Comparison of ENCODE assay signal across 8 mouse cellular contexts in genomic region chr2:72980337-72981074, GRCm38 (mm10). TPM values are rescaled to one million over a fixed set of nuclear protein-coding genes. Genes with fewer than 3 reads are reported as not detected.
DNase-seq lines count a peak whose midpoint lies in the region; ATAC-seq and TF ChIP-seq lines count a peak whose summit lies in the region.

Sp3 (minus strand) TSS chr2:72980446.

- TF ChIP-seq EP300 in MEL (IDR thresholded peaks at IDR 0.05; ENCODE audit: low read depth in 1 of 2, low read length in 2 of 2): no peak

- TF ChIP-seq CTCF in MEL (IDR thresholded peaks at IDR 0.05 in 2 of 3, conservative IDR thresholded peaks at IDR 0.05 in 1 of 3; ENCODE audit: control insufficient read depth in 1 of 3, insufficient read depth in 1 of 3, low read depth in 2 of 3, low read length in 3 of 3, poor library complexity in 1 of 3, severe bottlenecking in 1 of 3): no peak
- TF ChIP-seq CTCF in cerebellum, adult 2 months (IDR thresholded peaks at IDR 0.05; ENCODE audit: borderline replicate concordance, insufficient read depth, low read depth, low read length): no peak
- TF ChIP-seq CTCF in forebrain, postnatal 0 days (IDR thresholded peaks at IDR 0.05; ENCODE audit: low read depth): no peak

- H3K9ac ChIP-seq in MEL (ENCODE audit: control insufficient read depth, low read depth, low read length, poor library complexity, severe bottlenecking): peak within 1 kb of the TSS; percentile 100
- peak within 1 kb of the TSS; percentile 100 for H3K9ac ChIP-seq in forebrain, postnatal 0 days
- peak within 1 kb of the TSS; percentile 99 for H3K9ac ChIP-seq in lung, embryonic 15.5 days

- H3K4me1 ChIP-seq in MEL (ENCODE audit: control insufficient read depth in 1 of 2, insufficient read depth in 2 of 2, low read length in 2 of 2): peaks cover 4 to 11% of the 10 kb centered on the region in 2 experiments
- H3K4me1 ChIP-seq in cerebellum, adult 2 months (ENCODE audit: control insufficient read depth, insufficient read depth, low read length): no peaks in the 10 kb centered on the region; the same call in 1 of the 2 replicates
- peaks cover 12% of the 10 kb centered on the region; the same call in 1 of the 2 replicates for H3K4me1 ChIP-seq in forebrain, postnatal 0 days (ENCODE audit: insufficient read depth)
- H3K4me1 ChIP-seq in lung, embryonic 15.5 days: peaks cover 23% of the 10 kb centered on the region

- peaks cover 0 to 33% of the 10 kb centered on the region in 2 experiments; a peak in 3 of 4 replicates for H3K36me3 ChIP-seq in MEL (ENCODE audit: control insufficient read depth in 1 of 2, insufficient read depth in 2 of 2, low read length in 2 of 2)
- no peaks in the 10 kb centered on the region; the same call in 1 of the 2 replicates for H3K36me3 ChIP-seq in forebrain, postnatal 0 days (ENCODE audit: insufficient read depth)
- H3K36me3 ChIP-seq in lung, embryonic 15.5 days: 0 out of 2 replicates have a peak, but pooled peaks cover 2% of the 10 kb centered on the region

- DNase-seq in MEL (ENCODE audit: low read depth, low spot score): peak; percentile 98
- DNase-seq in cerebellum, adult 2 months: peak; percentile 98 to 99
- peak; percentile 99 for DNase-seq in forebrain, postnatal 0 days
- DNase-seq in heart, postnatal 4 days: peak; percentile 98
- DNase-seq in layer of hippocampus, adult 8-10 months (ENCODE audit: low spot score in 2 of 2): peak; percentile 96 to 97
- DNase-seq in ovary, adult 18-20 months (ENCODE audit: low spot score): peak; percentile 97
- peak; percentile 97 for DNase-seq in thymus, postnatal 0 days (ENCODE audit: low spot score)

- peaks cover 42% of the 10 kb centered on the region for H3K79me2 ChIP-seq in MEL (ENCODE audit: control insufficient read depth, insufficient read depth, low read length, poor library complexity)

- peak within 1 kb of the TSS; percentile 99 for H3K27ac ChIP-seq in MEL (ENCODE audit: control insufficient read depth, low read depth, low read length)
- peak within 1 kb of the TSS; percentile 100 for H3K27ac ChIP-seq in cerebellum, adult 2 months (ENCODE audit: insufficient read depth, low read length)
- H3K27ac ChIP-seq in forebrain, postnatal 0 days (ENCODE audit: low read depth, low read length): peak within 1 kb of the TSS; percentile 100
- peak within 1 kb of the TSS; percentile 100 for H3K27ac ChIP-seq in lung, embryonic 15.5 days

- no peak for TF ChIP-seq RAD21 in MEL (IDR thresholded peaks at IDR 0.05; ENCODE audit: low read depth, low read length)

- peak within 1 kb of the TSS; percentile 92 for H3K4me3 ChIP-seq in MEL (ENCODE audit: control insufficient read depth in 1 of 2, insufficient read depth in 1 of 2, low read depth in 2 of 2, low read length in 2 of 2)
- peak within 1 kb of the TSS; percentile 87 for H3K4me3 ChIP-seq in cerebellum, adult 2 months (replicated peaks; ENCODE audit: insufficient read depth, low read depth, low read length)
- H3K4me3 ChIP-seq in forebrain, postnatal 0 days (ENCODE audit: low read depth, low read length): peak within 1 kb of the TSS; percentile 100
- H3K4me3 ChIP-seq in lung, embryonic 15.5 days: peak within 1 kb of the TSS; percentile 84

- WGBS in cerebellum, adult 2 months: under 1% methylated on average over 63 of the region's 64 CpGs
- under 1% methylated on average over 62 of the region's 64 CpGs for WGBS in forebrain, postnatal 0 days
- under 1% methylated on average over 62 of the region's 64 CpGs for WGBS in lung, embryonic 15.5 days

- no peaks in the 10 kb centered on the region for H3K9me3 ChIP-seq in MEL (replicated peaks; ENCODE audit: insufficient read depth, low read length)
- H3K9me3 ChIP-seq in forebrain, postnatal 0 days (ENCODE audit: low read length): no peaks in the 10 kb centered on the region
- H3K9me3 ChIP-seq in lung, embryonic 15.5 days: no peaks in the 10 kb centered on the region

- H3K4me2 ChIP-seq in forebrain, postnatal 0 days (ENCODE audit: low read depth): peak within 1 kb of the TSS; percentile 83
- peak within 1 kb of the TSS; percentile 72 for H3K4me2 ChIP-seq in lung, embryonic 15.5 days

- ATAC-seq in forebrain, postnatal 0 days: peak; percentile 93
- peak; percentile 87 for ATAC-seq in lung, embryonic 15.5 days (ENCODE audit: borderline replicate concordance, extremely low read depth, low FRiP score, low TSS enrichment)

- peak; percentile 81 to 86 for TF ChIP-seq POLR2A in MEL (IDR thresholded peaks at IDR 0.05; ENCODE audit: control insufficient read depth in 1 of 2, insufficient read depth in 1 of 2, low read depth in 1 of 2, low read length in 2 of 2, poor library complexity in 1 of 2)
- peak; percentile 88 for TF ChIP-seq POLR2A in cerebellum, adult 2 months (IDR thresholded peaks at IDR 0.05; ENCODE audit: borderline replicate concordance, insufficient read depth, low read length)

- H3K27me3 ChIP-seq in MEL (ENCODE audit: control insufficient read depth in 1 of 2, insufficient read depth in 2 of 2, low read length in 2 of 2): no peaks in the 10 kb centered on the region
- no peaks in the 10 kb centered on the region for H3K27me3 ChIP-seq in cerebellum, adult 2 months (ENCODE audit: control insufficient read depth, insufficient read depth, low read length)
- no peaks in the 10 kb centered on the region for H3K27me3 ChIP-seq in forebrain, postnatal 0 days (ENCODE audit: insufficient read depth, low read length)
- no peaks in the 10 kb centered on the region for H3K27me3 ChIP-seq in lung, embryonic 15.5 days

TF ChIP-seq in MEL, 35 proteins besides CTCF, POLR2A, EP300 and RAD21 (continues in another document):
- TF ChIP-seq HCFC1 (IDR thresholded peaks at IDR 0.05; ENCODE audit: low read depth, low read length): peak; percentile 86
- TF ChIP-seq TAL1 (IDR thresholded peaks at IDR 0.05; ENCODE audit: low read length): no peak
- TF ChIP-seq MAX (IDR thresholded peaks at IDR 0.05; ENCODE audit: low read length): no peak
- TF ChIP-seq CHD1 (IDR thresholded peaks at IDR 0.05; ENCODE audit: low read depth, low read length): no peak; the same call in 1 of the 2 replicates
- TF ChIP-seq MEF2A (IDR thresholded peaks at IDR 0.05; ENCODE audit: extremely low read depth, insufficient replicate concordance, low read depth, low read length, poor library complexity, severe bottlenecking): no peak
- TF ChIP-seq USF1 (IDR thresholded peaks at IDR 0.05; ENCODE audit: low read depth, low read length): no peak
- no peak; the same call in 1 of the 2 replicates for TF ChIP-seq ZMIZ1 (IDR thresholded peaks at IDR 0.05; ENCODE audit: low read depth, low read length)
- TF ChIP-seq CHD2 (IDR thresholded peaks at IDR 0.05; ENCODE audit: low read length): peak; percentile 39; the same call in 1 of the 2 replicates
- TF ChIP-seq MYB (IDR thresholded peaks at IDR 0.05; ENCODE audit: low read depth, low read length): no peak
- TF ChIP-seq MAZ (IDR thresholded peaks at IDR 0.05; ENCODE audit: low read depth, low read length): peak; percentile 81; the same call in 1 of the 2 replicates
- no peak for TF ChIP-seq MYC (IDR thresholded peaks at IDR 0.05; ENCODE audit: low read depth, low read length)
- TF ChIP-seq POLR2AphosphoS5 (IDR thresholded peaks at IDR 0.05; ENCODE audit: borderline replicate concordance, low read depth, low read length): no peak
- peak; percentile 82 for TF ChIP-seq TBP (IDR thresholded peaks at IDR 0.05; ENCODE audit: low read depth, low read length)
- TF ChIP-seq TCF12 (IDR thresholded peaks at IDR 0.05; ENCODE audit: low read depth, low read length): peak; percentile 48; the same call in 1 of the 2 replicates
- no peak for TF ChIP-seq ETS1 (IDR thresholded peaks at IDR 0.05; ENCODE audit: low read depth, low read length)
- TF ChIP-seq E2F4 (IDR thresholded peaks at IDR 0.05; ENCODE audit: borderline replicate concordance, low read depth, low read length): no peak
- TF ChIP-seq GABPA (IDR thresholded peaks at IDR 0.05; ENCODE audit: low read depth, low read length): no peak
- no peak for TF ChIP-seq ZKSCAN1 (IDR thresholded peaks at IDR 0.05; ENCODE audit: low read depth, low read length)
- peak; percentile 45 for TF ChIP-seq MXI1 (IDR thresholded peaks at IDR 0.05; ENCODE audit: low read depth, low read length)
- TF ChIP-seq BHLHE40 (IDR thresholded peaks at IDR 0.05; ENCODE audit: borderline replicate concordance, low read depth, low read length): no peak
- TF ChIP-seq KAT2A (conservative IDR thresholded peaks at IDR 0.05; ENCODE audit: low read depth, low read length): no peak; the same call in 1 of the 2 replicates
- TF ChIP-seq GATA1 (IDR thresholded peaks at IDR 0.05; ENCODE audit: low read depth, low read length): no peak
- TF ChIP-seq ZC3H11A (IDR thresholded peaks at IDR 0.05; ENCODE audit: low read depth, low read length): no peak
- no peak for TF ChIP-seq SMC3 (IDR thresholded peaks at IDR 0.05; ENCODE audit: low read depth, low read length)
- TF ChIP-seq JUND (IDR thresholded peaks at IDR 0.05; ENCODE audit: low read depth, low read length): no peak
- TF ChIP-seq ELF1 (IDR thresholded peaks at IDR 0.05; ENCODE audit: low read depth, low read length): peak; percentile 85
- TF ChIP-seq POLR2AphosphoS2 (IDR thresholded peaks at IDR 0.05; ENCODE audit: low read length): peak; percentile 84; the same call in 1 of the 2 replicates
- TF ChIP-seq MAFK (IDR thresholded peaks at IDR 0.05; ENCODE audit: borderline replicate concordance, low read depth, low read length): no peak
- TF ChIP-seq SIN3A (IDR thresholded peaks at IDR 0.05; ENCODE audit: low read length): peak; percentile 38
- TF ChIP-seq UBTF (IDR thresholded peaks at IDR 0.05; ENCODE audit: borderline replicate concordance, insufficient read depth, low read depth, low read length): no peak; the same call in 1 of the 2 replicates
- TF ChIP-seq ZNF384 (IDR thresholded peaks at IDR 0.05; ENCODE audit: low read depth, low read length): peak; percentile 74

RNA-seq across cellular contexts. Expression of gene Sp3, which starts in this region (rescaled TPM):
- 34.9 and 36.1 TPM in 2 replicates for total RNA-seq in MEL (2012; rRNA removed)
- polyA plus RNA-seq in MEL (2012; ENCODE audit: insufficient read depth in 1 of 2, insufficient read length in 2 of 2, low read depth in 1 of 2, low replicate concordance in 2 of 2, missing spikeins in 1 of 2): 100 to 1,000 TPM in 1 of 2 experiments, 10 to 100 TPM in 1; 27.8 to 299 TPM
- 25.9 and 30.6 TPM in 2 replicates for polyA plus RNA-seq in cerebellum, adult 2 months (2012; rRNA removed)
- 82.3 and 115 TPM in 2 replicates for total RNA-seq in forebrain, postnatal 0 days (2014; rRNA removed)
- polyA plus RNA-seq in forebrain, postnatal 0 days (2015; fragmentation: Nextera tagmentation; extraction: Ambion mirVana): 19.1 and 26.5 TPM in 2 replicates
- total RNA-seq in heart, postnatal 4 days (2021): 10 to 100 TPM; 69.3 to 70.3 TPM
- total RNA-seq in layer of hippocampus, adult 8-10 months (2022): 10 to 100 TPM; 58.5 to 74.7 (median 68.0) TPM
- polyA plus RNA-seq in lung, embryonic 15.5 days (2015; fragmentation: Nextera tagmentation; extraction: Ambion mirVana): 57.5 and 59.1 TPM in 2 replicates
- 64.6 and 73.9 TPM in 2 replicates for polyA plus RNA-seq in thymus, postnatal 0 days (2015; fragmentation: Nextera tagmentation; extraction: Ambion mirVana)

Comparison
In these comparisons a context has a peak if more than half of its experiments do, and no peak if none do; other contexts are left out.
1. Peak in every context shown above with its lines: DNase-seq, ATAC-seq, H3K4me3 ChIP-seq and H3K27ac ChIP-seq.